Mouse (Mus musculus) NIH3T3 (cell line): ENCODE results near the gene Ccdc162.

Experiments used
- DNase-seq: peaks from one replicate; pipeline ENCODE4 v3.0.0-alpha.2; 2012; ENCODE audit warnings: low read depth

Ccdc162 gene

DNA sequence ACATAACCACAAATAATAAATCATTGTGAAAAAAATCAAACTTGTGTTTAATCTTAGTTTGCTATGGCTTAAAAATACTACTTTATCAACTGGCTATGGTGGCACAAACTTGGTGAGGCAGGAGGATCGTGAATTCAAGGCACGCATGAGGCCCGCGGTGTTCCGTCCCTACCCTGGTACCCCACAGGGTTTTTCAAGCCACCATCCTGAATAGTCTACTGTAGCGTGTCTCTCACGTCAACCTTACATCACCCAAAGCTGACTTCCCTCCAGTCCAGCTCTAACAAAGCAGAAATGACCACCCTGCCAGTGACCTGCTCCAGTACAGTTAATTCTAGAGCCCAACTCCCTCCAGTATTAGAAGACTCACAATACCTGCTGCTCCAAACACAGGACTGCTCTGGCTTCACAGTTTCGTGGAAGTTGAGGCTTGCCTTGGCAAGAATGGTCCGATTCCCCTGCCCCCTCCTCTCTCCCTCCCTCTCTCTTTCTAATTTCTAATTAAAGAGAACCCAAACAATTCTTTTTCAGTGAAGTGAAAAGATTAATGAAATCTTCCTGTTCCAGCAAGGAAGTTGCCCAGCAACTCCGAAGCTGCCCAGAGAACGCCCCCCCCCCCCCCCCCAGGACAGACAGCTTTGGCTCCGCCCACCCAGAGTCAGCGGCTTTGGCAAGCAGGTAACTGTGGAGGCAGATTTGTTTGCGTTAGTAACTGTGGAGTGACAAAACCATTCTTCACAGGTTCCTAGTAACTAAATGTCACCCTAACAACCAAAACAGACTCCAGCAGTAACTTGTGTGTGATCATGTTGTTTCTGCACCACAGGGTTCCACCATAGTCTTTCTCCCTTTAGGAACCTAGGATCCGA, at the start of gene Ccdc162:
TSS of gene Ccdc162 (minus strand) at position 606 of the 869 bp plus-strand sequence.
- peak; percentile 24 for DNase-seq

DNA sequence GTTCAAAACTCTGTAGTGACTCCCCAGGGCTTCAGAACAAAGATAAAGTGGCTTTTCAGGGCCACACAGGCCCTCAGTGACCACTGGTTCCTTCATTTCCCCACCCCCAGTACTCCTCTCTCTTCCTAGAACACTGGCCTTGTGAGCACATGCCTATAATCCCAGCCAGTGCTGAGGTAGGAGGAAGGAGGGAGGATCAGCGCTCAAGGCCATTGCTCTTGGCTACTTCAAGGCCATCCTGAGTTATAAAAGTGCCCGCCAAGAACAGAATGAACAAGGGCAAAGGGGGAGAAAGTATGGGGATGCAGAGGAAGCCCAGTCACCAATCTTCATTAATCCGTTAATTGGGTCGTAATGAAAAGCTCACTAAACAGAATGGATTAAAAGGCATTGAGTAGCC, 49.2 kb upstream of the Ccdc162 start:
- no peak for DNase-seq

DNA sequence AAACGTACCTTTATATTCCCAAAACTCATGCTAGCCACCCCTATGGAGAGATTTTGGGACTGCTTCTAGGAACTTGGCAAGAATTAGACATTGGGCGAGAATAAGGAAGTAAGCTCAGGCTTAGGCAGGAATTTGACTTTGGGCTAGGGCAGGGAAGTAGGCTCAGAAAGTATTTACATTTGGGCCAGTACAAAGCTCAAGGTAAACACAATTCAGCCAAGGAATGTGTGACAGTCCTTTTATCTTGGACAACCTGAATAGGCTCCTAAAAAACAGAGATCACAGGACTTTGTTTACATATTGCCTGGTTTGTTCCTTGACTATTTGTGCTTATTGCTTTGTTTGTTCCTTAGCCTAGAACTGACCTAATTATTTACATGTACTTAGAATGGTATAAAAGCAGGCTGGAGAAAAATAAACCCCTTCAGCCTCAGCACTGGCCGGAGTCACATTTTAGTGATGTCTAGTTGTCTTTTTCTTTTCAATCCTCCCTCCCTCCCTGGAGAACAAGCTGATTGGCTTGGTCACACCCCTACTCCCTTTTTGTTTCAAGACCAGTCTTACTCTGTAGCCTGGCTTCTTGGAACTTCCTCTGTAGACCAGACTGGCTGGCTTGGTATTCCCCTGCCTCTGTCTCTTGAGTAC, 47.4 kb upstream of the Ccdc162 start:
- no peak for DNase-seq

DNA sequence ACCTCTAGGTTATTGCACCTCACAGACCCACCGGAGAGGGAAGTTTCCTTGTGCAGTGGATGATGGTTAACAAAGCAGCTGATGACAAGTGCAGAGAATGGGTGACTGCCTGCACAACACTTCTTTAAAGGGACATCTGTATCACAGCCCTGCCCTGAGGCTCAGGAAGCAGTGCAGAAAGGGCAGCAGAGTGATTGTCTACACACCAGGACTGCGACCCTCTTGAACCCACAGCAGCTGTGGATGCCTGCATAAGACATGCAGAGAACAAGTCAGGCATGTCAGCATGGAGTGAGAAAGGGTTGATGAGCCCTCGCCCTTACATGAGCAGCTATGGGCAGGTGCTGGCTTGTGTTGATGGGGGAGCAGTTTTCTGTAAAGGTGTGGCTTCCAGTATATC, 44.4 kb upstream of the Ccdc162 start:
- DNase-seq = no peak

DNA sequence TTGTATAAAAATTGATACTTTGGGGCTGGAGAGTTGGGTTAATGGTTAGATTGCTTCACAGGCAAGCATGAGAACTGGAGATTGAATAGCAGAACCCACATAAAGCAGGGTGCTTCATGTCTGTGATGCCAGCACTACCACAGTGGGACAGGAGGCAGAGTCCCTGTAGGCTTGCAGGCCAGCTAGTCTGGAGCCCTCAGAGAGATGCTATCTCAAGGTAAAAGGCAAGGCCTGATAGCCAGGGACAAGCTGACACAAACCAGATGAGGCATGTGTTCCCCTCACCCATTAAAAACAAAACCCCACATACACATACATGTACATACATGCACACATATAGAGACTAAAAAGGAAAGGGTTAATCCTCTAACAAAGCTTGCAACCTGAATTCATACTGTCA, 41.6 kb upstream of the Ccdc162 start:
- DNase-seq = no peak

DNA sequence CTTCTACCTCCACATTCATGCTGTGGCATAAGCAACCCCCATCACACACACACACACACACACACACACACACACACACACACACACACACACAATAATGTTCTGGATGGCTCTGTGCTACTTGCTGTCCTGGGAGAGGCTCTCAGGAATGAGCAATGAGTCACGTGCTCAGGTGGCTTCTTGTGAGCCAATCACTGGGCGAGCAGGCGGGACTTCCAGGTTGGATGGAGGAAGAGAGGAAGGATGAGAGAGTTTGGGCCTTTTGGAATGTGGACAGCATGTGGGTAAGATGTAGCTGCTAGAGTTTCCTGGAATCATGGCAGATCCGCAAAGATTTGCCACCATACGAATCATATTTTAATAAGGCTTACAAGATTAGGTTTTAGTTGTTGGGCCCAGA, 40.8 kb upstream of the Ccdc162 start:
- no peak for DNase-seq

DNA sequence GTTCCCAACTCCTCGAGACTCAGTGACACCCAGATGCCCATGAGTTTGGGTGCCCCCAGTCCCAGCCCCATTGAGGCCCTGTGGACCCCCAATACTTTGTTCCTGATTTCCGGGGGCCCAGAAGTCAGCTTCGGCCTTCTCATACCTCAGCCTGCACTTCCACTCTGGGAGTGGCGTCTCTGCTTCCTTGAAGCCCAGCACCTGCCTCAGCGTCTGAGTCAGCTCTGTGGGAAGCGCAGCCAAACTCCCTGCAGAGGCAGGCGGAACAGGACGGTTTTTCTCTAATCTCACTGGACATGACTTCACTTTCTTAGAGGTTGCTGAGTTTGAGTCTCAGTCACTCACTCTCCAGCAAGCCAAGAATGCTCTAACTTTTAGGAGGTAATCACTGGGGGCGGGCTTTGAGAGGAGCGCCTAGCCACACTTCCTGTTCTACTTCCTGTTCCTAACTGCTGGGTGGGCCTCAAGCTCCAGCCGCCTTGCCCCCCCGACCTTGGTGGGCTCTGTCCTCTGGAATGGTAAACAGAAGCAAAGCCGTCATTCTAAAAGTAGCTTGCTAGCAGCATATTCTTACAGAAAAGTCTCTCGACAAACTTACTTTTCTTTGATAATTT, 35.5 kb upstream of the Ccdc162 start:
- peak; percentile 14 for DNase-seq

DNA sequence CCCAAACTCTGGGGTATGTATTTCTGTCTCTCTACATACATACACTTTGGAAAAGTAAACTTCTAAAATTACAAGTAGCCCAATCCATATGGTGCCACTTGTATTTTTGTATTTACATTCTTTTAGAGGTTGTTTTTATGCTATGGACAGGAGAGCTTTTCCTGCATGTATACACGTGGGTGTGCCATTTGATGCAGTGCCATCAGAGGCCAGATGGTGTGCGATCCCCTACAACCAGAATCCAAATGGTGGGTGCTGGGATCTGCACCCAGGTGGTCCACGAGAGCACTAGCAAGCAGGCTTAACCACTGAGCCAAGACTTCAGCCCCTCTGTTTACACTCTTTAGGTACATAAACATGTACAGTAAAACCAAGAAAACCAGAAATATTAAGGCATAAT, 32.9 kb upstream of the Ccdc162 start:
- no peak for DNase-seq

DNA sequence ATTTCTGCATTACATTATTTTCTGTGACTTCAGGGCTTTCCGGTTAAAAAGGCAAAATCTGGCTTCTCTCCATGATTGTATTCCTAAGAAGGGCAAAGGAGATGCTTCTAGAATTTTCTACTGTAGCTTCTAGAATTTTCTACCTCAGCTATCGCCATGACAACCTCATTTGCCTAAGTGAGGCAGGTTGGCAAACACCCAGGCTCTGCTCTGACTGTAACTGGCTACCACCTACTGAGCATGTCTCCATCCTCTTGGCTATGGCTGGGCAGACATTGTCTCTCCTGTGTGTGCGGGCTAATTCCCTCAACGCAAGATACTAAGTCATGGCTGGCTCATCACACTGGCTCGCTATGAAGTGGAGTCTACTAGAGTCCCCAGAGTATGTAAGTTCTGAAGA, 30.1 kb upstream of the Ccdc162 start:
- DNase-seq = peak; percentile 41

DNA sequence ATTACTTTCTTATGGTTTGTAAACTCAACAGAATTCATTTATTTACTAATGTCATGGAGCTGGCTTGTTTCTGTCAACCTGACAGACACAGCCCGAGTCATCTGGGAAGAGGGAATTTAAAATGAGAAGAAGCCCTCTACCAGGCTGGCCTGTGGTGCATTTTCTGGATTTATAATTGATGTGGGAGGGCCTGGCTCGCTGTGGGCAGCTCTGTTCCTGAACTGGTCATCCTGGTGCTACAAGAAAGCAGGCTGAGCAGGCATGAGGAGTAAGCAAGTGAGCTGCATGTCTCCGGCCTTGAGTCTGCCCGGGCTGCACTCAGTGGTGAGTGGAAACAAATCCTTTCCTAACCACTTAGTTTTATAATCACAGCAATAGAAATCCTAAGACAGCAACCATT, 27.6 kb upstream of the Ccdc162 start:
- no peak for DNase-seq

DNA sequence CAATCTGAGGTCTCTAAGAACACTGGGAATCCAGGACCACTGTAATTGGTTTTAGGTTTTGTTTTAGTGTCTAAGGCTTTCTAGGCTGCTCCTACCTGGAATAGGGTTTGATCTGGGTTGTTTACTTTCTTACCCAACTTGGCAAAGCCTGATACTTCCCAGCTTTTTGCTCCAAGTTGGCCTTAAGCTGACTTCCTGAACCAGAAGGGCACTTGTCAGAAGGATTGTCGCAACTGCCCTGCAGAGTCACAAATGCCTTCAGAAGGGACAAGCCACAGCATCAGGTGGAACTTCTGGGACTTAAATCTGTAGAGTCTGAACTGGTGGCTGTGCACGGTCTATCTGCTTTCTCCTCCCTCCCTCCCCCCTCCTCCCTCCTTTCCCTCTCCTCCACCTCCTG, 23.8 kb upstream of the Ccdc162 start:
- no peak for DNase-seq

DNA sequence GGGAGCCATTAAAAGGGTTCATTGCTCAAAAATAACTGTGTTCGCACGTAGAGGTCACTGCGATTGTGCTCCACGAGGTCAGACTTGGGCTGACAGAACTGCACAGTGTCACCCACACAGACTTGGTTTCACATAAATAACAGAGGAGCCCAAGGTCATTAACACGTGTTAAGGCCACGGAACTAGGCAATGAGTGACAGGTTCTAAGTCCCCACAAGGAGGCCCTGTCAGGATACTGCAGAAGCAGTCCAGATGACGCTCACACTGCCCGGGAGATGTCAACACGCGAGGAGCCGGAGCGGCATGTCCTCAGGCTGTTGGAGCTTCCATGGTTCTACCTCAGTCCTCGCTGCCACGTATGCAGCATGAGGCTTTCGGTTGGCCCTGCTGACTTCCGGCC, 20.8 kb upstream of the Ccdc162 start:
- no peak for DNase-seq

DNA sequence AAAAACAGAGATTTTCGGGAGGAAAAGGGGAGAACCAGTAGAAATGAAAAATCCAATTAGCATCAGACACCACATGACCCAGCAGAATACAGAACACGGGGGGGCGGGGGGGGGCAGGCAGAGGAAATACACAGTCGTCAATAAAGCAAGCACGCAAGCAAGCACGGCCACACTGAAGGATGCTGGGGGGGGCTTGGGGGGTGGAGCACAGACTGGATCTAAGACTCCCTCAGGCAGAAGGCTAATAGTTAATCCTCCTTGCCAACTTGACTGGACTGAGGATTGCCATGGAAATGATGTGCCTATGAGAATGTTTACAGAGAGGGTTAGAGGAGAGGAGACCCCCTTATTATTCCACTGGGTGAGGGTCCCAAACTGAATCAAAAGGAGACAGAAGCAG, 19.0 kb upstream of the Ccdc162 start:
- DNase-seq = no peak

DNA sequence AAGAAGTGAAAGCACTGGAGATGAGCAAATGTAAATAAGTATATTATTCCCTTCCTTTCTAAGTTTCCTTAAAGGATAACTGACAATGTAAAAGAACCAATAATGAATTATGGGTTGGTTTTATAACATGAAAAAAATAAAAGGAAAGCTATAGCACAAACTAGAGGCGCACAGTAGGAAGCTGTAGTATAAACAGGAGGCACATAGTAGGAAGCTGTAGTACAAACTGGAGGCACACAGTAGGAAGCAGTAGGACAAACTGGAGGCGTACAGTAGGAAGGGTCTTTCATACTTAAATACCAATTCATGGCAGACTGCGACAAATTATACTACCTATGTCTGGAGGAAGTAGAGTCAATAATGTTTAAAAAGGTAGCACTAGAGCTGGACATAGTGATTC, 16.8 kb upstream of the Ccdc162 start:
- DNase-seq = no peak

DNA sequence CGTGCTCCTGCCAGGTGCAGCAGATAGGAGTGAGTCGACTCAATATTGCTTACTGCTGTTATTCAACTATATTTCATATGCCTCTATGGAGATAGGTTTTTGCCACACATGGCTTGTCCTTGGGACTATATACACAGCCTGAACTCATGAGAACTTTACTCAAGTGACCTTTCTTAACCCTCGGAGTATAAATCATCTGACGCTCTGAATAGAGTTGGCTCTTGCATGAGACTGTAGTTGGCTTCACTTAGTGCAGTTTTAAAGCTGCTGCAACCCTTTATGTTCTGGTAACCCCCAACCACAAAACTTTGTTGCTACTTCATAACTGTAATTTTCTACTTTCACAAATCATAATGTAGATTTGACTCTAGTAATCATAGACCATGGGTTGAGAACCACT, 15.5 kb upstream of the Ccdc162 start:
- DNase-seq = peak; percentile 36

DNA sequence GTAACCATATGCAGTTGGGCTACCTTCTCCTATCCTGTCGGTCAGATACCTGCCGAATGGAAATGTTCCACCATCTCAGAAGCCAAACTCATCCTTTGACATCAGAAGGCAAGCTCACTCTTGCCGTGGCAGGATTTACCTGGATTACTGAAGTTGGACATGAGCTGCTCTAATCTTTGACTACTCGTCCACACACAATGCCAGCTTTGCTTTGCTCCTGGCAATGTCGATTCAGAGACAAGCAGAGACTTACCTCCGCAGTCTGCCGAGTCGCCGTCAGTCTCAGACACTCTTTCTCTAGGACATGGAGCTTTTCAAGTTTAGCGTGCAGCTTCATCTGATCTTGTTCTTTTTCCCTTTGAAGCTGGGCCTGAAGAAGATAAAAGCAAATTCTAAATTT, 14.3 kb upstream of the Ccdc162 start:
- no peak for DNase-seq

DNA sequence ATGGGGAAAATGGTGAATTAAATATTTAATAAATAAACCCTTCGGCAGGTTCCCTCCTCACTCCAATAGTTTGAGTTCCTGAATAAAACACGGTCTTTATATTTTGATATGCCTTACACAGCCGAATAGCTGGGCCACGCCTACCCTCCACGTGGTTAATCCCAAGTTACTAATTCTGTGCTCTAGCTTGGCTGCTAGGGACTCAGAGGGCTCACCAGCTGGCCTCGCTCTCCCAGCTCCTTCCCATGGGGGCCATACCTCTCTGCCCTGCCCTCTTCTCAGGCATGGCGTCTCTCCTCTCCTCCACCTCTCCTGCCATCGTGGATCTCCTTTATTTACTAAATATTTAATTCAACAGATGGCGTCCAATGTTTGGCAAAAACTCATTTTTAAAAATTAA, 9.8 kb upstream of the Ccdc162 start:
- no peak for DNase-seq

DNA sequence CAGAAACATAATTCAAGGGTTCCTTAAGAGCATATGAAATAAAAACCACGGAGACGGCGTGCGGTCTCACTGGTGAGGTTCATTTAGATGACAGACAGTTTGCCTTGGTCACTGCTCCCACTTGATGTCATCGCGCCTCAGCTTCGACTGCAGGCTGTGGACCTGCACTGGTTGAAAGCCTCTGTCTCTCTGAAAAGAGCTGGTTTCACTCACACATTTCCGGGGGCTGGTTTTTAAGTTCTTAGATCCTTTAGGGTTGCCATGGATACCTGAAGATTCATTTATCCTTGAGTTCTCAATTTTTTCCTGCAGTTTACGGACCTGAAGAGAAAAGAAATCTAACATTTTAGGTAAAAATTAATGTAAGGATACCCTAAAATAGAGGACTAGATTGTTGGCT, 3.2 kb upstream of the Ccdc162 start:
- no peak for DNase-seq

DNA sequence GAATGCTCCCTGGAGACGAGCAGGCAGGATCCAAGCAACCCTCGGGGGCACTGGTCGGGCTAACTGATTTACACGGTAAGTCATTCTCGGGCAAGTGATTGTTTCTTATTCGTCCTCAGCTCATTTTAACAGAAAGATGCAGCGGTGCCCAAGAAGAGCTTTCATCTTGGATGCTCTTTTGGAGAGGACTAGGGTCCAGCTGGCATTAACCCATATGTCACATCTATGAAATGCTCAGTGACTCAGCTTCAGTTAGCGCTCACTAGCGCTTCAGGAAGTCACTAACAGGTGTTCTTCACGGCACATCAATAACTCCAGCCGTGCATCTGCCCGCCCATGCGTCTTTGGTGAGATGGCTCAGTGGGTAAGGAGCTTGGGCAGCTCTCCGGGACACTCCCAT, 877 bp downstream of the Ccdc162 start:
- DNase-seq = no peak

DNA sequence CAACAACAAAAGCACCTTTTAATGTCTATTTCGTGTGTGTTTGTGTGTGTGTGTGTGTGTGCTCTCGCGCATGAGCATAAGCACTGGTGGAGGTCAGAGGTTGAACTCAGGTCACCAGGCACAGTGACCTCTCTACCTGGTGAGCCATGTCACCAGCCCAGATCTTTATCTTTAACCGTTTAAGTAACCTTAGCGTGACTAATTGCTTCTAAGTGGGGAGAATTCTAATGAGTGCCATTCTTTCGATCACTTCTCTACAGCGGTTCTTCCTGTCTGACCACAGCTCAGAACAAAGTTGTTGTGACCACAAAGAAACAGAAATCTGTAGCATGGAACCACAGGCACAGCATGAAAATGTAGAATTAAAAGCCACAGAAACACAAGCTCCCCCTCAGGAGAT, 5.0 kb downstream of the Ccdc162 start:
- DNase-seq = no peak

DNA sequence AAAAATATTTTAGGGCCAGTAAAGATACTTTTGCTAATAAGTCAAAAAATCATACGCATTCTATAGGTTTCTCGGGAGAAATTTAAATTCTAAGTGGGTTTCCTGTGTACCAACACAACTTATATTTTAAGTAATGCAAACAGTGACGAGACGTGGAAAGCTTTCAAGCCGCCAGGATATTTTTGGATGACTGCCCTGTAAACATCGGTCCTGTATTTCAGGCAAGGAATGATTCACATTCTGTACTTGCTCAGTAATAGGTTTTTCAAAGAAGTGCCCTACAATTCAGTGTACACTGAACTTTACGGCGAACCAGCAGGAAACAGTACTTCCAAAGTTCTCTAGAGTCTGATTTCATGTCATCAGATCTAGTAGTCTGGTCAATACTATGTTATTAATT, 5.7 kb downstream of the Ccdc162 start:
- DNase-seq = peak; percentile 48

DNA sequence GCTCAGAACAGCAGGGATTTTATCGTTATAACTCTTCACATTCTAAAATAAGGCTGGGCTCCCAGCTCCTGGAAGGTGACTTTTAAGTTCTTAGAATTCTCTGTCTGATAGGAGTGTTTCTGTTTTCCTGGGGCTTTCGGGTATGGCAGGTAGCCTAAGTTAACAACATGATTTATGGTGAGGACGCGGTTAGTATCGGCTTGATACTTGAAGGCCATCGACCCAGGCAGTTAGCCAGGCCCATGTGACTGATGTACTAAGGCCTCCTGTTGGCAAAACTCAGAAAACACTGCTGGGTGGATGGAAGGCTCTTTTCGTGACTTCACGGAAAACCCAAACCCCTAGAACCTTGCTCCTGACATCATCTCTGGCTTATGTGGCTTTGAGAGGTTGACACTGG, 7.1 kb downstream of the Ccdc162 start:
- no peak for DNase-seq

DNA sequence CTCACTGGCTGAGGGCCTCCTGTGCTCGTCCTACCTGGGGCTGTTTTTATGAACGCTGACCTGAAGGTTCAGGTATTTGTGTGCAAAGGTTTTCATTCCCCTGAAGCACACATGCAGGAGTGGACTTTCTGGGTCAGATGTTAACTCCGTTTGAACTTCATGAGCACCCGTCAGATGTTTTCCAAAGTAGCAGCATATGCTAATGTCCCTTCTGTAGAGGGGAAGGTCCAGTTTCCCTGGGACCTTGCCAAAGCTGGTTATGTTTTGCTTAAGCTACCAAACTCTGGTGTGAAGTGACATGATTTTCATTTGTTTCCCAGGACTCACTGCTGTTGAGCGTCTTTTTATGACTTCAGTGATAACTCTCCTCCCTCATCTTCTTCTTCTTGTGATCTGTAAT, 16.8 kb downstream of the Ccdc162 start:
- no peak for DNase-seq
